Mouse (Mus musculus): Measurements from ENCODE around the gene Ralgapa2. TPM values are rescaled to one million over a fixed set of nuclear protein-coding genes. Genes with fewer than 3 reads are reported as not detected.
"Not testable (repeated sequence)": the region's sequence is repeated elsewhere in the genome, so short reads cannot be mapped to it uniquely, and the experiment has no call there.

The Ralgapa2 gene
- polyA plus RNA-seq, 1 experiment from 2014 or later: 9.9 TPM

GRCm38 (mm10) chr2:146466811-146467210, 45.3 kb downstream of the Ralgapa2 start:
- not testable (repeated sequence) for H3K36me3 ChIP-seq (ENCODE audit: control insufficient read depth, insufficient read depth, low read length); H3K27ac ChIP-seq (ENCODE audit: low read depth, low read length); H3K4me2 ChIP-seq (ENCODE audit: low read length); H3K4me3 ChIP-seq (ENCODE audit: low read length); H3K9ac ChIP-seq (ENCODE audit: low read depth, low read length); H3K4me1 ChIP-seq (ENCODE audit: control insufficient read depth, insufficient read depth, low read depth, low read length); H3K27me3 ChIP-seq (replicated peaks; ENCODE audit: control insufficient read depth, insufficient read depth, low read length); H3K9me3 ChIP-seq (ENCODE audit: control insufficient read depth, low read length); ATAC-seq
- 82% methylated on average over 3 of the region's 3 CpGs for WGBS

GRCm38 (mm10) chr2:146457494-146457893, 54.6 kb downstream of the Ralgapa2 start:
- H3K27me3 ChIP-seq (replicated peaks; ENCODE audit: control insufficient read depth, insufficient read depth, low read length): no peaks in the 10 kb centered on the region
- no peak for ATAC-seq
- no peak overlapping the region for H3K9ac ChIP-seq (ENCODE audit: low read depth, low read length)
- no peaks in the 10 kb centered on the region for H3K4me1 ChIP-seq (ENCODE audit: control insufficient read depth, insufficient read depth, low read depth, low read length)
- H3K4me2 ChIP-seq (ENCODE audit: low read length): no peak overlapping the region
- H3K9me3 ChIP-seq (ENCODE audit: control insufficient read depth, low read length): no peaks in the 10 kb centered on the region
- no peaks in the 10 kb centered on the region for H3K36me3 ChIP-seq (ENCODE audit: control insufficient read depth, insufficient read depth, low read length)
- H3K4me3 ChIP-seq (ENCODE audit: low read length): no peak overlapping the region
- WGBS: 82% methylated on average over 2 of the region's 2 CpGs
- no peak overlapping the region for H3K27ac ChIP-seq (ENCODE audit: low read depth, low read length)

GRCm38 (mm10) chr2:146456612-146457011, 55.5 kb downstream of the Ralgapa2 start:
- no peak overlapping the region for H3K27ac ChIP-seq (ENCODE audit: low read depth, low read length)
- no peaks in the 10 kb centered on the region for H3K9me3 ChIP-seq (ENCODE audit: control insufficient read depth, low read length)
- no peak for ATAC-seq
- H3K27me3 ChIP-seq (replicated peaks; ENCODE audit: control insufficient read depth, insufficient read depth, low read length): no peaks in the 10 kb centered on the region
- H3K4me1 ChIP-seq (ENCODE audit: control insufficient read depth, insufficient read depth, low read depth, low read length): no peaks in the 10 kb centered on the region
- 84% methylated on average over 7 of the region's 7 CpGs for WGBS
- H3K9ac ChIP-seq (ENCODE audit: low read depth, low read length): no peak overlapping the region
- no peaks in the 10 kb centered on the region for H3K36me3 ChIP-seq (ENCODE audit: control insufficient read depth, insufficient read depth, low read length)
- no peak overlapping the region for H3K4me2 ChIP-seq (ENCODE audit: low read length)
- no peak overlapping the region for H3K4me3 ChIP-seq (ENCODE audit: low read length)

- H3K9me3 ChIP-seq (ENCODE audit: control insufficient read depth, low read length): no peaks in the 10 kb centered on the region
- no peak for ATAC-seq
- no peak overlapping the region for H3K27ac ChIP-seq (ENCODE audit: low read depth, low read length)
- no peak overlapping the region for H3K9ac ChIP-seq (ENCODE audit: low read depth, low read length)
- H3K27me3 ChIP-seq (replicated peaks; ENCODE audit: control insufficient read depth, insufficient read depth, low read length): no peaks in the 10 kb centered on the region
- no peak overlapping the region for H3K4me2 ChIP-seq (ENCODE audit: low read length)
- 91% methylated on average over 4 of the region's 4 CpGs for WGBS
- H3K36me3 ChIP-seq (ENCODE audit: control insufficient read depth, insufficient read depth, low read length): no peaks in the 10 kb centered on the region
- H3K4me3 ChIP-seq (ENCODE audit: low read length): no peak overlapping the region
- H3K4me1 ChIP-seq (ENCODE audit: control insufficient read depth, insufficient read depth, low read depth, low read length): no peaks in the 10 kb centered on the region
These were observed 56.1 kb downstream of the Ralgapa2 start for GRCm38 (mm10) chr2:146456062-146456461.

GRCm38 (mm10) chr2:146444009-146444408, 68.1 kb downstream of the Ralgapa2 start:
- H3K9me3 ChIP-seq (ENCODE audit: control insufficient read depth, low read length): no peaks in the 10 kb centered on the region
- 83% methylated on average over 3 of the region's 3 CpGs for WGBS
- H3K4me1 ChIP-seq (ENCODE audit: control insufficient read depth, insufficient read depth, low read depth, low read length): no peaks in the 10 kb centered on the region
- H3K9ac ChIP-seq (ENCODE audit: low read depth, low read length): no peak overlapping the region
- no peak for ATAC-seq
- H3K4me2 ChIP-seq (ENCODE audit: low read length): no peak overlapping the region
- no peak overlapping the region for H3K27ac ChIP-seq (ENCODE audit: low read depth, low read length)
- H3K4me3 ChIP-seq (ENCODE audit: low read length): no peak overlapping the region
- H3K27me3 ChIP-seq (replicated peaks; ENCODE audit: control insufficient read depth, insufficient read depth, low read length): no peaks in the 10 kb centered on the region
- peaks cover 5% of the 10 kb centered on the region; the same call in 1 of the 2 replicates for H3K36me3 ChIP-seq (ENCODE audit: control insufficient read depth, insufficient read depth, low read length)

GRCm38 (mm10) chr2:146443291-146443875, 68.8 kb downstream of the Ralgapa2 start:
- Histone ChIP-seq H3K4me1 (ENCODE audit: control insufficient read depth, insufficient read depth, low read depth, low read length) (no peaks in the 10 kb centered on the region), H3K9me3 (ENCODE audit: control insufficient read depth, low read length) (no peaks in the 10 kb centered on the region), H3K36me3 (ENCODE audit: control insufficient read depth, insufficient read depth, low read length) (peaks cover 5% of the 10 kb centered on the region; the same call in 1 of the 2 replicates), H3K27ac (ENCODE audit: low read depth, low read length) (no peak overlapping the region), H3K4me2 (ENCODE audit: low read length) (no peak overlapping the region), H3K27me3 (replicated peaks; ENCODE audit: control insufficient read depth, insufficient read depth, low read length) (no peaks in the 10 kb centered on the region), H3K4me3 (ENCODE audit: low read length) (no peak overlapping the region), H3K9ac (ENCODE audit: low read depth, low read length) (no peak overlapping the region)
- 98% methylated on average over 9 of the region's 9 CpGs for WGBS
- 0 out of 2 replicates have a peak, but pooled peaks have one; percentile 34 for ATAC-seq

- WGBS: 85% methylated on average over 4 of the region's 4 CpGs
- H3K27ac ChIP-seq (ENCODE audit: low read depth, low read length): no peak overlapping the region
- H3K9ac ChIP-seq (ENCODE audit: low read depth, low read length): no peak overlapping the region
- ATAC-seq: no peak
- H3K36me3 ChIP-seq (ENCODE audit: control insufficient read depth, insufficient read depth, low read length): peaks cover 5% of the 10 kb centered on the region; the same call in 1 of the 2 replicates
- no peaks in the 10 kb centered on the region for H3K4me1 ChIP-seq (ENCODE audit: control insufficient read depth, insufficient read depth, low read depth, low read length)
- no peaks in the 10 kb centered on the region for H3K9me3 ChIP-seq (ENCODE audit: control insufficient read depth, low read length)
- H3K4me2 ChIP-seq (ENCODE audit: low read length): no peak overlapping the region
- H3K4me3 ChIP-seq (ENCODE audit: low read length): no peak overlapping the region
- H3K27me3 ChIP-seq (replicated peaks; ENCODE audit: control insufficient read depth, insufficient read depth, low read length): no peaks in the 10 kb centered on the region
These were observed 70.4 kb downstream of the Ralgapa2 start for GRCm38 (mm10) chr2:146441711-146442110.

GRCm38 (mm10) chr2:146428751-146429150, 83.4 kb downstream of the Ralgapa2 start:
- H3K36me3 ChIP-seq (ENCODE audit: control insufficient read depth, insufficient read depth, low read length): peaks cover 3% of the 10 kb centered on the region
- 91% methylated on average over 3 of the region's 3 CpGs for WGBS

GRCm38 (mm10) chr2:146427380-146427779, 84.8 kb downstream of the Ralgapa2 start:
- no peak for ATAC-seq
- H3K4me1 ChIP-seq (ENCODE audit: control insufficient read depth, insufficient read depth, low read depth, low read length): no peaks in the 10 kb centered on the region
- no peaks in the 10 kb centered on the region for H3K9me3 ChIP-seq (ENCODE audit: control insufficient read depth, low read length)
- no peak overlapping the region for H3K4me2 ChIP-seq (ENCODE audit: low read length)
- WGBS: 94% methylated on average over 3 of the region's 3 CpGs
- peaks cover 3% of the 10 kb centered on the region for H3K36me3 ChIP-seq (ENCODE audit: control insufficient read depth, insufficient read depth, low read length)
- no peak overlapping the region for H3K4me3 ChIP-seq (ENCODE audit: low read length)
- H3K9ac ChIP-seq (ENCODE audit: low read depth, low read length): no peak overlapping the region
- H3K27me3 ChIP-seq (replicated peaks; ENCODE audit: control insufficient read depth, insufficient read depth, low read length): no peaks in the 10 kb centered on the region
- H3K27ac ChIP-seq (ENCODE audit: low read depth, low read length): no peak overlapping the region

More at GRCm38 (mm10) chr2:146428751-146429150, 83.4 kb downstream of the Ralgapa2 start:
- Histone ChIP-seq H3K4me3 (ENCODE audit: low read length) (no peak overlapping the region), H3K9me3 (ENCODE audit: control insufficient read depth, low read length) (no peaks in the 10 kb centered on the region), H3K4me1 (ENCODE audit: control insufficient read depth, insufficient read depth, low read depth, low read length) (no peaks in the 10 kb centered on the region), H3K27me3 (replicated peaks; ENCODE audit: control insufficient read depth, insufficient read depth, low read length) (no peaks in the 10 kb centered on the region), H3K27ac (ENCODE audit: low read depth, low read length) (no peak overlapping the region), H3K4me2 (ENCODE audit: low read length) (no peak overlapping the region), H3K9ac (ENCODE audit: low read depth, low read length) (no peak overlapping the region)
- ATAC-seq: no peak
